Mouse (Mus musculus) cerebellum, adult 9-10 months (tissue): ENCODE measurements around the gene Ncl.

ENCODE experiments used
- DNase-seq: peaks from one replicate; pipeline ENCODE4 v3.0.0; 2022

Gene Ncl

DNA sequence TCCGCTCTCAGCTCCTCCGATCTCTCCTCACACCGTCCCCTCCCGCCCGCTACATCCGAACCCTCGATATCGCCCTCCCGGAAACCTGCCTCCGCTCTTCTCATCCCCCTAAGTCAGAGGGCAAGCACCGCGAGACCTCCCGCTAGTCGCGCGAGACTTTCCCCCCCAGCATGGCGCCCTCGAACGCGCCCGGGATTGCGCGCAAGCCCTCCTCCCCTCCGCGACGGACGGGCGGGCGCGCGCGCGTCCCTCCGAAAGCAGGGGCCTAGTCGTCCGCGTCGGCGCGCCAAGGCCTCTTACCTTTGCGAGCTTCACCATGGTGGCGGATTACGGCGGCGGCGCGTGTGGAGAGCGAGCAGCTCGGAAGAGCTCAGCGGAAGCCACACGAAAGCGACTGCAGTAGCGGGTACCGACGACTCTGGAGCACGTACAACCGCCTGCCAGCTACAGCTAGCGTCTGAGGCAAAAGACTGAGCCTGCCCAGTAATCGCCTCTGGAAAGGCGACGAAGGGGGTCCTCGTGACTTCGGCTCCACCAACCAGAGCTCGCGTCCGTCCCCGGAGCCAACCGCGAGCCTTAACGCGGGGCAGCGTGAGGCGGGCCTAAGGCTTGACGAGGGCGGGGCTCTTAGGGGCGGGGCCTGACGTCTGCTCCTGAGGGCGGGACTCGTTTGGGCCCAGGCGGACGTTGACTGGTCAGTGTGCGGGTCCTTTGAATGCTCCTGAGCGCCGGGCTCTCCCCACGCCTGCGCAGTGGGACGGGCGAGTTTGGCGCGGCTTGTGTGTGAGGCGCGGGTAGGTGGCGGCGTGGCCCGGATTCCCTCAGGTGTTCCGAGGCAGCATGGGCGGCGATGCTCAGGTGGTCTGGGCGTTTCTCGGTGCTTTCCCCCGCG lies at the start of gene Ncl:
Gene Ncl (minus strand): TSS at position 495 of the 892 bp plus-strand sequence.
- DNase-seq, result peak; percentile 99

- no peak for DNase-seq
These were observed 49.3 kb upstream of the Ncl start for GRCm38 (mm10) chr1:86408515-86408914.

DNA sequence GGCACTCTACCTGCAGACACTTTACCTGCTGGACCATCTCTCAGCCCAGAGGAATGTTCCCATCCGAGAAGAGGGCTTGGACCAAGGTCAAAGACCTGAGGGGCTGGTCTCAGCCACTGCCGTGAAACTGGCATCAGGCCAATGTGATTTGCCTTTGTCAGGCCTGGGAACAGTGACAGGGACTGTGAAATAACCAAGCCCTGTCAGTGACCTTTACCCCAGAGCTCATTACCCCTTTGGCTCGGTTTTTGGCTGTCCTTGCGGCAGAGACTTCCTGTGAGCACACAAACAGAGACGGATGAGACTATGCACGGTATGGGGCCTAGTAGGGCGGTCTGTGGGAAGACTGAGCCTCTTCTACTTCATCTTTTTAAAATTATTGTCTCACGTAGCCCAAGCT lies 47.7 kb upstream of the Ncl start:
- DNase-seq, result no peak

DNA sequence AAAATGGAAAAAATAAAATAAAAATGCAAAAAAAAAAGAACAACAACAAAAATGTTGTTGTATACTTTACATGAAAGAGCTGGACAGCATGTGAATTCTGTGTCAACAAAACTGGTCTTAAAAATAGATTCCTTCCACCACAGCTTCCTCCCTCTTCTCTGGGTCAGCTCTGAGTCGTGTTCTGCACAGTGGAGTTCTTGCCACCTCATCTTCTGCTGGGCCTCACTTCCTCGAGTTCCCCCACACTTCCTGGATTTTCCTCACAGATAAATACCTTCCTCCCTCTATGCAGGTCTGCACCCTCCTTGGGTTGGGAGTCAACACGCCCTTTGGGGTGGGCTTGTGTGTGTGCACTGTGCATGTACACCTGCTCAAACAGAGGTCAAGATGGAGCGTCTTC lies 47.1 kb upstream of the Ncl start:
- no peak for DNase-seq

- no peak for DNase-seq
These were observed 45.6 kb upstream of the Ncl start for GRCm38 (mm10) chr1:86404834-86405233.

- DNase-seq, result no peak
These were observed 41.0 kb upstream of the Ncl start for GRCm38 (mm10) chr1:86400096-86400754.

GRCm38 (mm10) chr1:86399322-86399721 lies 40.1 kb upstream of the Ncl start:
- DNase-seq, result no peak

- DNase-seq, result no peak
These were observed 39.0 kb upstream of the Ncl start for GRCm38 (mm10) chr1:86398222-86398621.

- DNase-seq, result no peak
These were observed 38.4 kb upstream of the Ncl start for GRCm38 (mm10) chr1:86397621-86398020.

GRCm38 (mm10) chr1:86395897-86396296 lies 36.7 kb upstream of the Ncl start:
- DNase-seq, result no peak

- no peak for DNase-seq
These were observed 35.0 kb upstream of the Ncl start for GRCm38 (mm10) chr1:86394246-86394645.

GRCm38 (mm10) chr1:86393219-86393618 lies 34.0 kb upstream of the Ncl start:
- DNase-seq, result no peak

GRCm38 (mm10) chr1:86391425-86391824 lies 32.2 kb upstream of the Ncl start:
- DNase-seq, result peak; percentile 30

DNA sequence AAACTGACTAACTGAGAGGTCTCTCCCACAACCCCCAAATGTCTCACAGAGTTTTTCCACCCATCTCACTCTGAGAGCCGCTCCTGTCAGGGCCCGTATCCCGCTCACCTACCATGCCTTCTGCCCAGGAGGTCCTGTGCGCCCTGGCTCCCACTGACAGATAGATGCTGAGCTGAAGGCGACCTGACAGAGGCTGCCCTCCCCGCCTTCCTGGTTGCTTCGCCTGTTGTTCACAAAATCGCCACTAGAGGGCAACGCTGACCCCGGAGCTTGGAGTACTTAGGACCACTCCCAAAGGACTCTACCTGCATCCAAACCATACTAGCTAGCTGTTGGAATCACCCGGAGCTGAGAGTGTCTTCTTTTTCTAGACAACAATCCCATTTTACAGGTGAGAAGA lies 30.0 kb upstream of the Ncl start:
- peak; percentile 71 for DNase-seq

GRCm38 (mm10) chr1:86381027-86381426 lies 21.8 kb upstream of the Ncl start:
- DNase-seq, result peak; percentile 52

- no peak for DNase-seq
These were observed 20.0 kb upstream of the Ncl start for GRCm38 (mm10) chr1:86379161-86379569.

- no peak for DNase-seq
These were observed 19.5 kb upstream of the Ncl start for GRCm38 (mm10) chr1:86378662-86379061.

DNA sequence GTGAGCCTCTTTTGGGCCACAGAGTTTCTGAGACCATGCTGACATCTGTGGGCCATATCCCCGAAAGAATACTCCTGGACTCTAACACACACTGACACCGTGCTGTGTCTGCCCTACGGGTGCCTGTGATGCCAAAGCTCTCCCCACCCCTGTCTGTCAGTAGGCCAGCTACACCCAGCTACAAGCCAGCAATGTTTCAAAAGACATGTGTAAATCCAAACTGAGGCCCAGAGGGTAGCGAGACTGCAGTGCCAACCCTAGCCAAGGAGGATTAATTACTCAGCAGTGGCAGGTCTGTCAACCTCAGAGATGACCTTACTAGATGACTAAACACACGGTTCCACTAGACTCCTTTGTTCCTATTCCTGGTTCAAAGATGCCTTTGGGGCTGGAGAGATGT lies 17.2 kb upstream of the Ncl start:
- no peak for DNase-seq

DNA sequence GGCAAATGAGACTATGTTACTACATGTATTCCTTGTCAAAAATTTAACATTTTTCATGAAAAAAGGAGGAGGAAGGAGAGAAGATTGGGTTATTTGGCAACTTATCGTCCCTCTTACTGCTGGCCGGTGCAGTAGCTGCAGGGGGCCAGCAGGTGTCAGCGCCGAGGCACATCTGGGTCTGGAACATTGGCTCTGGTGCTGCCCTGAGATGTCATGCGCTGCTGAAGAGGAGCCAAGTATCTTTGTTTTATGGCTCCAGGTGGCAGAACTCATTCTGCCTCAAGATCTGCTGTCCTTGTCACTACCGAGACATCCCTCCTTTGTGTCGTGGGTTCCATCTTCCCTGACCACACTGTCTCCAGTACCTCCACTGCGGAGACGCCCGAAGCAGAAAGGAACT lies 12.8 kb upstream of the Ncl start:
- no peak for DNase-seq

DNA sequence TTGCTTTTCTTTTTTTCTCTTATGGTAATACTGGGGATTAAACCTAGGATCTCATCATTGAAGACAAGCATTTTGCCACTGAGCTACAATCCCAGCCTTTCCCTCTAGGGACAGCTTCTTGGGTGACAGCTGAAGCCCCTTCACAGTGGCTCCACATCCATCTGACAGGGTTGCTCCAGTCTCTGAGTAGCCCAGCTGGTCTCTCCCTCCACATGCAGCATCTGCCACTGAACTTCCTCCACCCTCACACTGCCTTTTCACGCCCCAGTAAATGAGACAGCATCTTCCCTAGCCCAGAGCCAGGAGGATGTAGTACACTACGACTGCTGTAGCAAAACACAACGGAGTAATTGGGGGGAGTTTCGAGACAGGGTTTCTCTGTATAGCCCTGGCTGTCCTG lies 8.9 kb upstream of the Ncl start:
- no peak for DNase-seq

DNA sequence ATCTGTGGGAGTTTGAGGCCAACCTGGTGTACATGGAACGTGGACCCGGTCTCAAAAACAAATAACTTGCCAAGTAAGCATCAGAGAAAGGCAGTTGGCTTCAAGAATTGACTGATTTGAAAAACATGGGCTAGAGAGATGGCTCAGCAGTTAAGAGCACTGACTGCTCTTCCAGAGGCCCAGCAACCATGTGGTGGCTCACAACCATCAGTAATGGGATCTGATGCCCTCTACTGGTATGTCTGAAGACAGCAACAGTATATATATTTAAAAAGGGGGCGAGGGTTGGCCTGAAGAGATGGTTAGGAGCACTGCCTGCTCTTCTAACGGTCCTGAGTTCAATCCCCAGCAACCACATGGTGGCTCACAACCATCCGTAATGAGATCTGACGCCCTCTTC lies 4.5 kb upstream of the Ncl start:
- DNase-seq, result no peak

DNA sequence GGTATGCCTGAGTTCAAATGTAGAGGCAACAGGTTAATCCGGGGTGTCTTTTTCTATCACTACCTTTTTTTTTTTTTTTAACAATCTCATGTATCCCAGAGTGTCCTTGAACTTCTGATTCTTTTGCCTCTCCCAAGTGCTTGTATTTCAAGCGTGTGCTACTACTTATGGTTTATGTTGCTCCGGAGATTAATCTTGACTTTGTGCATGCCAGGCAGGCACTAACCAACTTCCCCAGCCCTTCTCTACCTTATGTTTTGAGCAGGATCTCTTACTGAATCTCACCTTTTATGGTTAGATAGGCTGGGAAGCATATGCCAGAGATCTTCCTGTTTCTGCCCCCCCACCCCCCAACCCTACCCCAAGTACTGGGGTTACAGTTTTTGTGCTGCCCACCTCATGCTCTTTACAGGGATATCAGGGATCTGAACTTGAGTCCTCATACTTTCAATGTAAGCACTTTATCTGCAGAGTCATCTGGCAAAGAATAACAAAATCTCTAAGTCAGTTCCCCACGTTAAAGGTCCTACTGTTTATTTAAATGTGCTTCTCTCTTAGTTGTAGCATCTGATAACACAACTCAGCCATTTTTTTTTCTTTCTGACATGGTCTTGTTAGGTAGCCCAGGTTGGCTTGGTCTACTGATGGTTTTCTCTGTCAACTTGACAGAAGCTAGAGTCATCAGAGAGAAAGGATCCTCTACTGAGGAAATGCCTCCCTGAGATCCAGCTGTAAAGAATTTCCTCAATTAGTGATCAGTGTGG lies 2.8 kb upstream of the Ncl start:
- no peak for DNase-seq

DNA sequence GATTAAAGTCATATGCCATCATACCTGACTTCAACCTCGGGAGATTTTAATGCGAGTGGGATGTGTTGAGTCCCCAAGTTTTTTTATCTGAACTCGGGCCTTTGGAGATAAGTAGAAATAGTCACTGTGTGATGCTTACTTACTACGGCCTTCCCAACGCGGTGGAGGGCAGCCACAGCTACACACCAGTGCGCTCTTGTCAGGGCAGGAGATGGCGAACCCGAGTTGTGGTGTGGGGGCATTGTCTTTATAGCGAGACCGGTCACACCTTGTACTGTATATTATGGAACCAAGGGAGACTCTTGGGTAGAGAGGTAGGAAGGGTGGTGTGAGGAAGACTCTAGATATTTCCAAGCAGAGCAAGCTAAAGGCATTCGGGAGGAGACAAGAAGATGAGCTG lies 1.2 kb upstream of the Ncl start:
- no peak for DNase-seq

GRCm38 (mm10) chr1:86359798-86360179 lies 589 bp upstream of the Ncl start:
- DNase-seq, result no peak
